Mouse (Mus musculus): ENCODE measurements around the gene Snrnp27. TPM values are rescaled to one million over a fixed set of nuclear protein-coding genes. Genes with fewer than 3 reads are reported as not detected.

Gene Snrnp27
- polyA plus RNA-seq, 1 experiment = 62.5 TPM

DNA sequence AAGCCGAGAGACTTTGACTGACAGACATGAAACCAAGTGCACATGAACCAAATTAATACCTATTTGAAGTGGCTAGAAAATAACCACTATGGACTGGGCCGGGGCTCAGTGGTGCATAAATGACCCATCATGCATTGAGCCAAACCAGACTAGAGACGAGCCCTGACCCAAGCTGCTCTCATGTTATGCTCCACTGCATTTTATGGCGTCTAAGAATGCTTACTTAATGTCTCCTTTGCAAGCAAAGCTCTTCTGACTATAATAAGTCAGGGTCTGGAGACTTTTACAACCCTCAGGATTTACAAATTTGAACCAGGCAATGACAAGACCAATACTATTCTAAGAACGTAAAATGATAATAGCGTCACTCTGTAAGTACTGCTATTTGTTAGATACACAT lies 6.0 kb downstream of the Snrnp27 start:
- H3K4me1 ChIP-seq (ENCODE audit: control insufficient read depth, insufficient read depth, low read length) = no peaks in the 10 kb centered on the region; the same call in 1 of the 2 replicates
- no peak overlapping the region for H3K4me3 ChIP-seq (replicated peaks; ENCODE audit: insufficient read depth, low read depth, low read length)
- 73% methylated on average over 6 of the region's 6 CpGs for WGBS
- no peak overlapping the region for H3K27ac ChIP-seq (ENCODE audit: insufficient read depth, low read length)
- no peaks in the 10 kb centered on the region for H3K27me3 ChIP-seq (ENCODE audit: control insufficient read depth, insufficient read depth, low read length)
- TF ChIP-seq POLR2A (IDR thresholded peaks at IDR 0.05; ENCODE audit: borderline replicate concordance, insufficient read depth, low read length) (no peak), CTCF (IDR thresholded peaks at IDR 0.05; ENCODE audit: borderline replicate concordance, insufficient read depth, low read depth, low read length) (no peak)
- no peak for DNase-seq

DNA sequence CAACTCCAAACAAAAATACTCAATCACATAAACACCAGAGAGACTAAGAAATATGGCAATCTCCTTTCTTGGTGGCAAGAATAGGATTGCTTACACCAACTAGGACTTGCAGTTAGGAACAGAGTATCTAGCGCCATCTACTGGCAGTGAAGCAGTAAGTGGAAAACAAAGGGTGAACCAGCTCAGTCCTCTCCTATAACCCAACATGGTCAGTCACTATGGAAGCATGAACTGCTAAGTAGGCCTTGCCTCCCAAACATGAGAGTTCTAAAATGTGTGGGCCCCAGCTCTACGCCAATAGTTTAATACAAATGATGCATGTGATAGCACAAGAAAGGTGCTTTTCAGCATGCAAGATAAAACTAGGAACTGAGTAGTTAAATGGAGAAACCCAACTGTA lies 13.4 kb downstream of the Snrnp27 start:
- 19% methylated on average over 2 of the region's 2 CpGs for WGBS
- H3K27ac ChIP-seq (ENCODE audit: insufficient read depth, low read length) = no peak overlapping the region
- peaks cover 11% of the 10 kb centered on the region for H3K4me1 ChIP-seq (ENCODE audit: control insufficient read depth, insufficient read depth, low read length)
- TF ChIP-seq POLR2A (IDR thresholded peaks at IDR 0.05; ENCODE audit: borderline replicate concordance, insufficient read depth, low read length) (no peak), CTCF (IDR thresholded peaks at IDR 0.05; ENCODE audit: borderline replicate concordance, insufficient read depth, low read depth, low read length) (peak; percentile 71; the same call in 1 of the 2 replicates)
- peak; percentile 48 to 82 for DNase-seq
- no peaks in the 10 kb centered on the region for H3K27me3 ChIP-seq (ENCODE audit: control insufficient read depth, insufficient read depth, low read length)
- no peak overlapping the region for H3K4me3 ChIP-seq (replicated peaks; ENCODE audit: insufficient read depth, low read depth, low read length)

DNA sequence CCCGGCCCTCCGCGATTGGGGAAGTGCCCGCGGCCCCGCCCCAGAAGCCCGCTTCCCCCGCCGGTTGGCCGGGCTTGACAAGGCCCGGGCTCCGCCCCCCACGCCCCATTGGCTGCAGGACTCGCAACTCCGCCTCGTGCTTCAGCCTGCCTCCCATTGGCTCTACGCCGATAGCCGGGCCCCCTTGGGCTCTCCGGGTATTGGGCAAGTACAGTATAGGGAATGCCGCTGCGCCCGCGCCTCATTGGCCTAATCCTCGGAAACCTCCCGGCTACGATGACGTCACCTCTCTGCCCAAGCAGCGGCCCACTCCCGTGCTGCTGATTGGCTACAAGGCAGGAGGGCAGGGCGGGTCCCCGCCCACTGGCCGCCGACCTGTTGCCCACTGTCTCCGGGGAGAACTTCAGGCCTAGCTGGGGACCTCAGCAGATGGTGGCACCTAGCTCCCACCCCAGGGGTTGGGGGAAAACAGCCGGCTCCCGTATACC lies 15.0 kb downstream of the Snrnp27 start:
- 1% methylated on average over 36 of the region's 37 CpGs for WGBS
- TF ChIP-seq CTCF (IDR thresholded peaks at IDR 0.05; ENCODE audit: borderline replicate concordance, insufficient read depth, low read depth, low read length) (no peak), POLR2A (IDR thresholded peaks at IDR 0.05; ENCODE audit: borderline replicate concordance, insufficient read depth, low read length) (no peak)
- H3K4me3 ChIP-seq (replicated peaks; ENCODE audit: insufficient read depth, low read depth, low read length) = peak overlapping the region; percentile 65
- no peaks in the 10 kb centered on the region for H3K27me3 ChIP-seq (ENCODE audit: control insufficient read depth, insufficient read depth, low read length)
- 0 out of 2 replicates have a peak overlapping the region, but pooled peaks have one; percentile 2 for H3K27ac ChIP-seq (ENCODE audit: insufficient read depth, low read length)
- H3K4me1 ChIP-seq (ENCODE audit: control insufficient read depth, insufficient read depth, low read length) = peaks cover 16% of the 10 kb centered on the region
- peak; percentile 100 for DNase-seq

DNA sequence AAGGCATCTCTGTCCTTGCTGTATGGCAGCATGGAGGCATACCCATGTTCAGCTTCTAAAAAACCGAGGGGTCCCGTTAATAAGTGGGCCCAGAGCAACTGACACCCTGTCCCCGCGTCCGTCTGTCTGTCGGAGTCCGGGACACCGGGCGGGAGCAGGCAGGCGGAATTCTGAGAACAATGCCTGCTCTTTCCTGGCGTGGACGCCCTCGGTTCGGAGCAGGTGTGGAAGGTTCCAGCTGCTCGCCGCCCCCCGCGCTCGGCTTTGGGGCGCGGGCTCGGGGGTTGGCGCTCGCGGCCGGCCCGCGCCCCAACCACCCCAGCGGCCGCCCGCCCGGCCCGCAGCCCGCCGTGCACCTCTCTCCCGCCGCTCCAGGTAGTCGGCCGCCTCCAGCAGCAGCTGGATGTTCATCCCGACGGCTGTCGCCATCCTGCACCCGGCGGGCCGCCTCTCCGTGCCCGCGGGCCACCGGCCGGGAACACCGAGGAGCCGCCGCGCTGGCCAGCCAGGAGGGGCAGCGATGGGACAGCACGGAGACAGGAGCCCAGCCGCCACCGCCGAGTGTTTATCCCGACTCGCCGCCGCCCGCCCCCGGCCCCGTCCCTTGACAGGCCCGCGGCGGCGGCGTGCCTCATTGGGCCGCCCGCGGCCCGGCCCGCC lies 15.6 kb downstream of the Snrnp27 start, which contains the start of gene Mxd1:
Mxd1 (minus strand) TSS at position 582 of the 660 bp plus-strand sequence.
- TF ChIP-seq CTCF (IDR thresholded peaks at IDR 0.05; ENCODE audit: borderline replicate concordance, insufficient read depth, low read depth, low read length) (no peak), POLR2A (IDR thresholded peaks at IDR 0.05; ENCODE audit: borderline replicate concordance, insufficient read depth, low read length) (peak; percentile 55)

DNA sequence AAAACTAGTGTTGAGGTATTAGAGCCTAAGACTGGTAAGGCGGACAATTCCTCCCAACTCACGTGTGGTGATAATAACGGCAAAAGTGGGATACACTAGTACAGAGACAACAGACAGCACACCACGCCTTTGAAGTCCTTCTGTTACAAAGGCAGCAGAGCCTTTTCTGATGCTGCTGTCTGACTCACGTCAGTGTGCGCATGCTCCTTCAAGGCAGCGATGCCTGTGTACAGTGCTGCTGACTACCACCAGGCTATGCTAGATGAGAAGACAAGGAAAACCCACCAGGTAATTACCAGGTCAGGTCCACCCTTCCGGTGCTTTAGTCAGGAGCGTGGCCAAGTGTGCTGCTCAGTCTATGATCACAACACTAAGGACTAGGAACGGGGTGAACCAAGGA lies 17.3 kb downstream of the Snrnp27 start:
- no peak for DNase-seq
- H3K4me1 ChIP-seq (ENCODE audit: control insufficient read depth, insufficient read depth, low read length) = peaks cover 16% of the 10 kb centered on the region
- TF ChIP-seq POLR2A (IDR thresholded peaks at IDR 0.05; ENCODE audit: borderline replicate concordance, insufficient read depth, low read length) = no peak
- no peak for TF ChIP-seq CTCF (IDR thresholded peaks at IDR 0.05; ENCODE audit: borderline replicate concordance, insufficient read depth, low read depth, low read length)
- 91% methylated on average over 10 of the region's 10 CpGs for WGBS
- no peaks in the 10 kb centered on the region for H3K27me3 ChIP-seq (ENCODE audit: control insufficient read depth, insufficient read depth, low read length)
- H3K4me3 ChIP-seq (replicated peaks; ENCODE audit: insufficient read depth, low read depth, low read length) = no peak overlapping the region
- no peak overlapping the region for H3K27ac ChIP-seq (ENCODE audit: insufficient read depth, low read length)

More for the DNA sequence above, 15.6 kb downstream of the Snrnp27 start, which contains the start of gene Mxd1:
- Histone ChIP-seq H3K4me1 (ENCODE audit: control insufficient read depth, insufficient read depth, low read length) (peaks cover 16% of the 10 kb centered on the region), H3K4me3 (replicated peaks; ENCODE audit: insufficient read depth, low read depth, low read length) (peak within 1 kb of the TSS; percentile 77), H3K27me3 (ENCODE audit: control insufficient read depth, insufficient read depth, low read length) (no peaks in the 10 kb centered on the region), H3K27ac (ENCODE audit: insufficient read depth, low read length) (peak within 1 kb of the TSS; percentile 32; the same call in 1 of the 2 replicates)
- 2% methylated on average over 54 of the region's 76 CpGs for WGBS
- no peak for DNase-seq

DNA sequence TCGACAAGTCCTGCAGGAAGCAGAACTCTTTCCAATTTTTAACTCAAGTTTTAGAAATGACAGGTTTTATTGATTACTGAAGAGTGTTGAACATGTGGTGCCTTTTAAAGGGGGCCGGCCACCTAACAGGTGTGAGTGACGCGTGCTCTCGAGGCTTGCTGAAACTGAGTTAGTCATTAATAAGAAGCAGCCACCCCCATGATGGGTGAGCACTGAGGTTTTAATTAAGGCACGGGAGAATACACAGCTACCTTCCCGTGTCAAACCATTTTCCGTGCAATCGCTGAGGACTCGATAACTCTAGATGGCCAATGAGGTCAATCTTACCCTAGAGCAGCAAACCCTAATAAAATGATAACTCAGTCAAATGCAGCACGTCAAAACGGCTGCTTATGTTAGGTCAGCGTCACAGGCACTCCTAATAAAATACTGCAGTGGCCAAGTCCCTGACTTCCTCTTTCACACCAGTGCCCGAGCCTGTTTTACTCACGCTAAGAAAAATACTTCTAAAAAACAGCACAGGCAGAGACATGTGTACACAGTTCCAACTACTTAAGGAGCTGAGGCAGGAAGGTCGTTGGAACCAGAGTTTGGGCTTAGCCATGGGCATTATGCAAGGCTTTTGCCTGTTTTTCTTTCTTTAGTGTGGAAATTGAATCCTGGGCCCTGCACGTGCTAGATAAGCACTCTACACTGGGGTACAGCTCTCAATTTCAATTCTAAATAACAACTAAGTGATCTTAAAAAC lies 18.6 kb downstream of the Snrnp27 start:
- no peaks in the 10 kb centered on the region for H3K27me3 ChIP-seq (ENCODE audit: control insufficient read depth, insufficient read depth, low read length)
- no peak overlapping the region for H3K4me3 ChIP-seq (replicated peaks; ENCODE audit: insufficient read depth, low read depth, low read length)
- H3K4me1 ChIP-seq (ENCODE audit: control insufficient read depth, insufficient read depth, low read length) = peaks cover 16% of the 10 kb centered on the region
- 78% methylated on average over 17 of the region's 17 CpGs for WGBS
- no peak overlapping the region for H3K27ac ChIP-seq (ENCODE audit: insufficient read depth, low read length)
- TF ChIP-seq CTCF (IDR thresholded peaks at IDR 0.05; ENCODE audit: borderline replicate concordance, insufficient read depth, low read depth, low read length) (no peak), POLR2A (IDR thresholded peaks at IDR 0.05; ENCODE audit: borderline replicate concordance, insufficient read depth, low read length) (no peak)
- no peak for DNase-seq

DNA sequence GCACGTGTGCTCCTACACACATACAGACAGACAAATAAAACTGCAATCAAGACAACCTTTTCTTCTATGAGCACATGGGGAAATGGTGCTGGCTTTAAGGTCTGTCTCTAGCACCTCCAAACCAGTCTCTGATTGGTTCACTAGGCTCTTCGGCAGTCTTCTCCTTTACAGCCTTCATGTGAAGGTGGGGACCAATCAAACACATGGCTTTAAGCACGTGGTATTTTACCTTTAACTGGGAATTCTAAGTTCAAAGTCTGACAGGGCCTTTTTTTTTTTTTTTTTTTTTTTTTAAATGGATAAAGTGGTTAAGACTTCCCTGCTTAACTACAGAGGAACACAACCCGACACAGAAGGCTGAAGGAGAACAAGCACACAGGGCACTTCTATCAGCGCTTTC lies 19.2 kb downstream of the Snrnp27 start:
- Histone ChIP-seq H3K27ac (ENCODE audit: insufficient read depth, low read length) (no peak overlapping the region), H3K27me3 (ENCODE audit: control insufficient read depth, insufficient read depth, low read length) (no peaks in the 10 kb centered on the region), H3K4me1 (ENCODE audit: control insufficient read depth, insufficient read depth, low read length) (peaks cover 16% of the 10 kb centered on the region), H3K4me3 (replicated peaks; ENCODE audit: insufficient read depth, low read depth, low read length) (no peak overlapping the region)
- WGBS = 77% methylated on average over 5 of the region's 5 CpGs
- TF ChIP-seq POLR2A (IDR thresholded peaks at IDR 0.05; ENCODE audit: borderline replicate concordance, insufficient read depth, low read length) (no peak), CTCF (IDR thresholded peaks at IDR 0.05; ENCODE audit: borderline replicate concordance, insufficient read depth, low read depth, low read length) (no peak)
- no peak for DNase-seq

Data from cerebellum, adult 2 months (tissue).